Mouse (Mus musculus) stomach, postnatal 0 days (tissue): ENCODE data around the gene Minos1. TPM values are rescaled to one million over a fixed set of nuclear protein-coding genes. Genes with fewer than 3 reads are reported as not detected.

ENCODE experiments used
- ATAC-seq: fragments of 200-750 bp; cut with Nextera tagmentation; 2 replicates; pipeline ENCODE4 v1.8.0; 2017; ENCODE audit not compliant: low FRiP score, low TSS enrichment
- DNase-seq: peaks from one replicate; pipeline ENCODE4 v3.0.0-alpha.2; 2016; ENCODE audit warnings: low spot score
- H3K27ac ChIP-seq: fragments of 300-500 bp; sonication (generic); replicated peaks from 2 replicates; pipeline ENCODE4 v1.5.1; 2014; ENCODE audit warnings: mild to moderate bottlenecking, control low read depth
- H3K27me3 ChIP-seq: fragments of 300-500 bp; sonication (generic); 2 replicates; pipeline ENCODE4 v1.6.1; 2014; ENCODE audit warnings: low read length; ENCODE audit not compliant: control insufficient read depth, insufficient read depth
- H3K36me3 ChIP-seq: fragments of 300-500 bp; sonication (generic); 2 replicates; pipeline ENCODE4 v1.6.1; 2014; ENCODE audit warnings: low read length, mixed read lengths; ENCODE audit not compliant: control insufficient read depth, insufficient read depth
- H3K4me1 ChIP-seq: fragments of 300-500 bp; sonication (generic); replicated peaks from 2 replicates; pipeline ENCODE4 v1.6.1; 2014; ENCODE audit warnings: antibody characterized with exemption; ENCODE audit not compliant: control insufficient read depth, insufficient read depth
- H3K4me2 ChIP-seq: fragments of 300-500 bp; sonication (generic); replicated peaks from 2 replicates; pipeline ENCODE4 v1.6.1; 2014; ENCODE audit warnings: low read depth, mild to moderate bottlenecking, control low read depth, moderate library complexity
- H3K4me3 ChIP-seq: fragments of 300-500 bp; sonication (generic); 2 replicates; pipeline ENCODE4 v1.5.1; 2014; ENCODE audit warnings: low read depth, low read length, control low read depth
- H3K9ac ChIP-seq: fragments of 300-500 bp; sonication (generic); 2 replicates; pipeline ENCODE4 v1.6.1; 2014; ENCODE audit warnings: mild to moderate bottlenecking, low read length, control low read depth, mixed read lengths
- H3K9me3 ChIP-seq: fragments of 300-500 bp; sonication (generic); 2 replicates; pipeline ENCODE4 v1.6.1; 2016; ENCODE audit warnings: low read length; ENCODE audit not compliant: control insufficient read depth
- CTCF ChIP-seq: IDR thresholded peaks from 2 replicates; pipeline ENCODE4 v1.5.1; 2016; ENCODE audit warnings: antibody characterized with exemption, low read depth, mild to moderate bottlenecking, moderate library complexity
- EP300 ChIP-seq: optimal IDR thresholded peaks from 2 replicates; pipeline ENCODE3; 2016; ENCODE audit warnings: antibody characterized with exemption
- WGBS: fragments of 180-500 bp; shearing (Covaris S2); extraction: QIAGEN DNeasy Blood & Tissue Kit; methylation state at CpG from one replicate; pipeline ENCODE4 v1.1.7; 2014; 5-methylcytosine and 5-hydroxymethylcytosine counted together
- polyA plus RNA-seq: library from polyadenylated mRNA; unstranded; fragments of >200 nt; fragmentation: Nextera tagmentation; extraction: Ambion mirVana; gene quantifications from 2 replicates; pipeline ENCODE4 v1.2.1, GENCODE M21; 2015

Minos1 gene
- polyA plus RNA-seq, 1 experiment from 2014 or later: 588 TPM

GRCm38 (mm10) chr4:139154576-139155307, 23.8 kb upstream of the Minos1 start:
- DNase-seq: no peak
- no peaks in the 10 kb centered on the region for H3K36me3 ChIP-seq
- H3K4me2 ChIP-seq: no peak overlapping the region
- no peaks in the 10 kb centered on the region for H3K27me3 ChIP-seq
- no peak overlapping the region for H3K9ac ChIP-seq
- WGBS: 68% methylated on average over 20 of the region's 20 CpGs
- TF ChIP-seq EP300 (no peak), CTCF (no peak)
- ATAC-seq: no peak
- H3K9me3 ChIP-seq: no peaks in the 10 kb centered on the region
- H3K4me1 ChIP-seq: no peaks in the 10 kb centered on the region
- no peak overlapping the region for H3K27ac ChIP-seq
- no peak overlapping the region for H3K4me3 ChIP-seq

GRCm38 (mm10) chr4:139151370-139151769, 20.5 kb upstream of the Minos1 start:
- no peak for ATAC-seq
- 66% methylated on average over 6 of the region's 6 CpGs for WGBS
- Histone ChIP-seq H3K4me1 (no peaks in the 10 kb centered on the region), H3K27me3 (no peaks in the 10 kb centered on the region), H3K4me3 (no peak overlapping the region), H3K4me2 (no peak overlapping the region), H3K36me3 (no peaks in the 10 kb centered on the region), H3K27ac (no peak overlapping the region), H3K9ac (no peak overlapping the region), H3K9me3 (no peaks in the 10 kb centered on the region)
- DNase-seq: no peak
- TF ChIP-seq EP300 (no peak), CTCF (peak; percentile 37)

- ATAC-seq (peak; percentile 38; the same call in 1 of the 2 replicates), DNase-seq (no peak)
- Histone ChIP-seq H3K9me3 (no peaks in the 10 kb centered on the region), H3K4me3 (no peak overlapping the region), H3K27ac (no peak overlapping the region), H3K27me3 (no peaks in the 10 kb centered on the region), H3K4me2 (no peak overlapping the region), H3K9ac (no peak overlapping the region), H3K36me3 (no peaks in the 10 kb centered on the region), H3K4me1 (no peaks in the 10 kb centered on the region)
- 68% methylated on average over 5 of the region's 5 CpGs for WGBS
- no peak for TF ChIP-seq CTCF
- no peak for TF ChIP-seq EP300
Observed at GRCm38 (mm10) chr4:139146760-139147159, 15.8 kb upstream of the Minos1 start.

GRCm38 (mm10) chr4:139145156-139145555, 14.2 kb upstream of the Minos1 start:
- no peaks in the 10 kb centered on the region for H3K9me3 ChIP-seq
- H3K4me1 ChIP-seq: no peaks in the 10 kb centered on the region
- no peaks in the 10 kb centered on the region for H3K27me3 ChIP-seq
- no peak overlapping the region for H3K9ac ChIP-seq
- no peak for TF ChIP-seq EP300
- TF ChIP-seq CTCF: peak; percentile 67
- H3K36me3 ChIP-seq: no peaks in the 10 kb centered on the region
- no peak for ATAC-seq
- no peak overlapping the region for H3K4me2 ChIP-seq
- no peak overlapping the region for H3K27ac ChIP-seq
- no peak overlapping the region for H3K4me3 ChIP-seq
- 88% methylated on average over 11 of the region's 11 CpGs for WGBS
- DNase-seq: peak; percentile 48

GRCm38 (mm10) chr4:139144577-139144976, 13.7 kb upstream of the Minos1 start:
- H3K4me1 ChIP-seq: no peaks in the 10 kb centered on the region
- H3K36me3 ChIP-seq: no peaks in the 10 kb centered on the region
- no peak for DNase-seq
- no peak for ATAC-seq
- TF ChIP-seq CTCF (no peak), EP300 (no peak)
- 91% methylated on average over 4 of the region's 4 CpGs for WGBS
- H3K27me3 ChIP-seq: no peaks in the 10 kb centered on the region
- no peak overlapping the region for H3K9ac ChIP-seq
- H3K4me3 ChIP-seq: no peak overlapping the region
- no peak overlapping the region for H3K4me2 ChIP-seq
- no peaks in the 10 kb centered on the region for H3K9me3 ChIP-seq
- no peak overlapping the region for H3K27ac ChIP-seq

- H3K36me3 ChIP-seq: no peaks in the 10 kb centered on the region
- no peaks in the 10 kb centered on the region for H3K9me3 ChIP-seq
- no peak for DNase-seq
- H3K27ac ChIP-seq: no peak overlapping the region
- no peaks in the 10 kb centered on the region for H3K4me1 ChIP-seq
- no peak overlapping the region for H3K4me3 ChIP-seq
- ATAC-seq: no peak
- 39% methylated on average over 9 of the region's 9 CpGs for WGBS
- H3K27me3 ChIP-seq: no peaks in the 10 kb centered on the region
- no peak overlapping the region for H3K4me2 ChIP-seq
- no peak for TF ChIP-seq CTCF
- TF ChIP-seq EP300: no peak
- no peak overlapping the region for H3K9ac ChIP-seq
Observed at GRCm38 (mm10) chr4:139142985-139143384, 12.1 kb upstream of the Minos1 start.
